Mouse (Mus musculus): Measurements from ENCODE around the gene D130043K22Rik.
A peak's percentile ranks its signal among the peaks of the same experiment; 100 is the strongest.

The D130043K22Rik gene

GRCm38 (mm10) chr13:24844983-24845955, at the start of gene D130043K22Rik:
TSS of gene D130043K22Rik (plus strand) at chr13:24845135.
- DNase-seq (ENCODE audit: low read depth), result no peak

GRCm38 (mm10) chr13:24798686-24799085, 46.2 kb upstream of the D130043K22Rik start:
- peak; percentile 70 for DNase-seq (ENCODE audit: low read depth)

- DNase-seq (ENCODE audit: low read depth), result no peak
Measured at GRCm38 (mm10) chr13:24799378-24799777, 45.6 kb upstream of the D130043K22Rik start.

GRCm38 (mm10) chr13:24799925-24800673, 44.8 kb upstream of the D130043K22Rik start:
- DNase-seq (ENCODE audit: low read depth), result peak; percentile 70

GRCm38 (mm10) chr13:24800674-24801307, 44.1 kb upstream of the D130043K22Rik start:
- DNase-seq (ENCODE audit: low read depth), result peak; percentile 99

- no peak for DNase-seq (ENCODE audit: low read depth)
Measured at GRCm38 (mm10) chr13:24801308-24801921, 43.5 kb upstream of the D130043K22Rik start, which contains the start of gene BC005537. TSS of gene BC005537 (plus strand) at chr13:24801657.

- peak; percentile 78 for DNase-seq (ENCODE audit: low read depth)
Measured at GRCm38 (mm10) chr13:24802131-24802691, 42.7 kb upstream of the D130043K22Rik start.

GRCm38 (mm10) chr13:24803196-24803595, 41.7 kb upstream of the D130043K22Rik start:
- DNase-seq (ENCODE audit: low read depth), result no peak

GRCm38 (mm10) chr13:24806079-24806478, 38.9 kb upstream of the D130043K22Rik start:
- DNase-seq (ENCODE audit: low read depth), result no peak

- no peak for DNase-seq (ENCODE audit: low read depth)
Measured at GRCm38 (mm10) chr13:24812521-24812920, 32.4 kb upstream of the D130043K22Rik start.

GRCm38 (mm10) chr13:24814616-24815015, 30.3 kb upstream of the D130043K22Rik start:
- DNase-seq (ENCODE audit: low read depth), result no peak

GRCm38 (mm10) chr13:24816125-24817092, 28.5 kb upstream of the D130043K22Rik start:
- peak; percentile 42 for DNase-seq (ENCODE audit: low read depth)

- no peak for DNase-seq (ENCODE audit: low read depth)
Measured at GRCm38 (mm10) chr13:24819931-24820330, 25.0 kb upstream of the D130043K22Rik start.

- DNase-seq (ENCODE audit: low read depth), result no peak
Measured at GRCm38 (mm10) chr13:24822663-24823343, 22.1 kb upstream of the D130043K22Rik start.

GRCm38 (mm10) chr13:24824647-24825046, 20.3 kb upstream of the D130043K22Rik start:
- no peak for DNase-seq (ENCODE audit: low read depth)

- DNase-seq (ENCODE audit: low read depth), result no peak
Measured at GRCm38 (mm10) chr13:24825587-24825986, 19.3 kb upstream of the D130043K22Rik start.

- no peak for DNase-seq (ENCODE audit: low read depth)
Measured at GRCm38 (mm10) chr13:24826116-24826515, 18.8 kb upstream of the D130043K22Rik start.

GRCm38 (mm10) chr13:24830756-24831352, 14.1 kb upstream of the D130043K22Rik start:
- DNase-seq (ENCODE audit: low read depth), result peak; percentile 54
